Mouse (Mus musculus): ENCODE measurements around the gene Dpm3. TPM values are rescaled to one million over a fixed set of nuclear protein-coding genes. Genes with fewer than 3 reads are reported as not detected.

Gene Dpm3
- 89.6 and 97.0 TPM in 2 replicates for polyA plus RNA-seq (2015; fragmentation: Nextera tagmentation; extraction: Ambion mirVana)

GRCm38 (mm10) chr3:89259076-89259475 is at the start of gene Dpm3:
Gene Dpm3 (plus strand): TSS chr3:89259358.

GRCm38 (mm10) chr3:89214681-89215411 is 44.3 kb upstream of the Dpm3 start, which contains the start of gene Thbs3:
Gene Thbs3 (plus strand): TSS chr3:89215180.

GRCm38 (mm10) chr3:89226900-89227299 is 32.3 kb upstream of the Dpm3 start, which contains the start of gene Mtx1:
Gene Mtx1 (minus strand): TSS chr3:89227088.

GRCm38 (mm10) chr3:89228836-89229235 is 30.3 kb upstream of the Dpm3 start, which contains the start of gene Muc1:
Gene Muc1 (plus strand): TSS chr3:89229057.

GRCm38 (mm10) chr3:89245688-89246171 is 13.4 kb upstream of the Dpm3 start, which contains the start of gene Krtcap2:
Gene Krtcap2 (plus strand): TSS chr3:89245966.

GRCm38 (mm10) chr3:89246261-89247100 is 12.7 kb upstream of the Dpm3 start, which contains the start of gene Trim46:
Gene Trim46 (minus strand): TSS chr3:89246309.

GRCm38 (mm10) chr3:89270051-89270755 is 11.0 kb downstream of the Dpm3 start, which contains the start of gene Slc50a1:
Gene Slc50a1 (minus strand): TSS chr3:89270570.

GRCm38 (mm10) chr3:89280606-89281511 is 21.7 kb downstream of the Dpm3 start, which contains the start of gene Efna1:
Gene Efna1 (minus strand): TSS chr3:89281142.

MicroRNAs within 50 kb of the gene (microRNA counts, 519-probe panel; counts per million panel counts)
- 296 counts per million, percentile 58 among the panel's probes with 10 or more counts for microRNA mmu-miR-92b

Small RNA genes lying within 50 kb of the gene (microRNA-seq; reads per million reads assigned to microRNA genes)
- 5.3 to 8.4 reads per million in 2 experiments for gene Mir92b

Other genes starting within 250 kb of the Dpm3 start
- 8.6 and 9.6 TPM in 2 replicates for gene Rusc1, start 166.0 kb upstream of the Dpm3 start, polyA plus RNA-seq (2015; fragmentation: Nextera tagmentation; extraction: Ambion mirVana)
- gene Gm43738, start 158.3 kb upstream of the Dpm3 start, polyA plus RNA-seq (2015; fragmentation: Nextera tagmentation; extraction: Ambion mirVana) = not detected in 2 replicates
- gene Fdps, start 157.4 kb upstream of the Dpm3 start, polyA plus RNA-seq (2015; fragmentation: Nextera tagmentation; extraction: Ambion mirVana) = 67.5 and 85.5 TPM in 2 replicates
- not detected in 2 replicates for gene Pklr, start 123.2 kb upstream of the Dpm3 start, polyA plus RNA-seq (2015; fragmentation: Nextera tagmentation; extraction: Ambion mirVana)
- 0.33 and 0.55 TPM in 2 replicates for gene Hcn3, start 99.2 kb upstream of the Dpm3 start, polyA plus RNA-seq (2015; fragmentation: Nextera tagmentation; extraction: Ambion mirVana)
- gene Clk2, start 94.6 kb upstream of the Dpm3 start, polyA plus RNA-seq (2015; fragmentation: Nextera tagmentation; extraction: Ambion mirVana) = 9.4 and 10.4 TPM in 2 replicates
- gene Scamp3, start 81.9 kb upstream of the Dpm3 start, polyA plus RNA-seq (2015; fragmentation: Nextera tagmentation; extraction: Ambion mirVana) = 50.6 and 61.2 TPM in 2 replicates
- gene Fam189b, start 76.2 kb upstream of the Dpm3 start, polyA plus RNA-seq (2015; fragmentation: Nextera tagmentation; extraction: Ambion mirVana) = 11.7 and 11.8 TPM in 2 replicates
- 25.1 and 27.4 TPM in 2 replicates for gene Gba, start 56.4 kb upstream of the Dpm3 start, polyA plus RNA-seq (2015; fragmentation: Nextera tagmentation; extraction: Ambion mirVana)
- gene Thbs3, start 44.2 kb upstream of the Dpm3 start, polyA plus RNA-seq (2015; fragmentation: Nextera tagmentation; extraction: Ambion mirVana) = 61.7 and 72.4 TPM in 2 replicates
- gene Mtx1, start 32.3 kb upstream of the Dpm3 start, polyA plus RNA-seq (2015; fragmentation: Nextera tagmentation; extraction: Ambion mirVana) = 116 and 132 TPM in 2 replicates
- 0.44 and 0.60 TPM in 2 replicates for gene Muc1, start 30.3 kb upstream of the Dpm3 start, polyA plus RNA-seq (2015; fragmentation: Nextera tagmentation; extraction: Ambion mirVana)
- gene Krtcap2, start 13.4 kb upstream of the Dpm3 start, polyA plus RNA-seq (2015; fragmentation: Nextera tagmentation; extraction: Ambion mirVana) = 194 and 215 TPM in 2 replicates
- 0.13 and 0.15 TPM in 2 replicates for gene Trim46, start 13.0 kb upstream of the Dpm3 start, polyA plus RNA-seq (2015; fragmentation: Nextera tagmentation; extraction: Ambion mirVana)
- gene Slc50a1, start 11.2 kb downstream of the Dpm3 start, polyA plus RNA-seq (2015; fragmentation: Nextera tagmentation; extraction: Ambion mirVana) = 53.2 and 56.2 TPM in 2 replicates
- 21.7 and 22.7 TPM in 2 replicates for gene Efna1, start 21.8 kb downstream of the Dpm3 start, polyA plus RNA-seq (2015; fragmentation: Nextera tagmentation; extraction: Ambion mirVana)
- 0.10 and 1.9 TPM in 2 replicates for gene Efna3, start 63.6 kb downstream of the Dpm3 start, polyA plus RNA-seq (2015; fragmentation: Nextera tagmentation; extraction: Ambion mirVana)
- gene Efna4, start 78.7 kb downstream of the Dpm3 start, polyA plus RNA-seq (2015; fragmentation: Nextera tagmentation; extraction: Ambion mirVana) = 2.1 and 2.3 TPM in 2 replicates
- 37.4 and 49.7 TPM in 2 replicates for gene Adam15, start 90.6 kb downstream of the Dpm3 start, polyA plus RNA-seq (2015; fragmentation: Nextera tagmentation; extraction: Ambion mirVana)
- gene Dcst2, start 102.6 kb downstream of the Dpm3 start, polyA plus RNA-seq (2015; fragmentation: Nextera tagmentation; extraction: Ambion mirVana) = 0.34 TPM in 1 of 2 replicates, not detected in the other
- 0.08 TPM in 1 of 2 replicates, not detected in the other for gene Dcst1, start 105.9 kb downstream of the Dpm3 start, polyA plus RNA-seq (2015; fragmentation: Nextera tagmentation; extraction: Ambion mirVana)
- gene Zbtb7b, start 135.4 kb downstream of the Dpm3 start, polyA plus RNA-seq (2015; fragmentation: Nextera tagmentation; extraction: Ambion mirVana) = 2.1 and 3.7 TPM in 2 replicates
- gene Lenep, start 143.4 kb downstream of the Dpm3 start, polyA plus RNA-seq (2015; fragmentation: Nextera tagmentation; extraction: Ambion mirVana) = not detected in 2 replicates
- 32.9 and 33.8 TPM in 2 replicates for gene Flad1, start 152.5 kb downstream of the Dpm3 start, polyA plus RNA-seq (2015; fragmentation: Nextera tagmentation; extraction: Ambion mirVana)
- gene Cks1b, start 159.0 kb downstream of the Dpm3 start, polyA plus RNA-seq (2015; fragmentation: Nextera tagmentation; extraction: Ambion mirVana) = 101 and 113 TPM in 2 replicates
- gene Shc1, start 159.1 kb downstream of the Dpm3 start, polyA plus RNA-seq (2015; fragmentation: Nextera tagmentation; extraction: Ambion mirVana) = 39.6 and 45.2 TPM in 2 replicates
- gene Pygo2, start 170.9 kb downstream of the Dpm3 start, polyA plus RNA-seq (2015; fragmentation: Nextera tagmentation; extraction: Ambion mirVana) = 15.7 and 18.4 TPM in 2 replicates
- gene Pbxip1, start 177.3 kb downstream of the Dpm3 start, polyA plus RNA-seq (2015; fragmentation: Nextera tagmentation; extraction: Ambion mirVana) = 206 and 221 TPM in 2 replicates
- gene Pmvk, start 195.2 kb downstream of the Dpm3 start, polyA plus RNA-seq (2015; fragmentation: Nextera tagmentation; extraction: Ambion mirVana) = 26.7 and 33.5 TPM in 2 replicates

All from skeletal muscle tissue, postnatal 0 days (tissue).